Mouse (Mus musculus) myocyte (in vitro differentiated cells): Measurements from ENCODE around the gene Bcl6b.

Experiments
- CEBPB ChIP-seq: IDR thresholded peaks from 2 replicates; pipeline ENCODE4 v1.6.1; 2011; ENCODE audit warnings: mild to moderate bottlenecking, moderate library complexity; ENCODE audit not compliant: poor library complexity, insufficient read depth, severe bottlenecking
- E2F4 ChIP-seq: IDR thresholded peaks from one replicate; pipeline ENCODE4 v1.6.1; 2011; ENCODE audit warnings: mild to moderate bottlenecking, control low read depth, moderate library complexity; ENCODE audit not compliant: insufficient read depth
- MAX ChIP-seq: IDR thresholded peaks from one replicate; pipeline ENCODE4 v1.6.1; 2011; ENCODE audit warnings: low read depth, mild to moderate bottlenecking, control low read depth
- MYOD1 ChIP-seq, 3 experiments: IDR thresholded peaks; one replicate each; pipeline ENCODE4 v1.6.1; 2011; ENCODE audit warnings: control low read depth in 2 of 3, low read depth in 2 of 3, mild to moderate bottlenecking in 2 of 3, moderate library complexity in 1 of 3; ENCODE audit not compliant: insufficient read length in 2 of 3, control insufficient read depth in 1 of 3
- MYOG ChIP-seq, 3 experiments: IDR thresholded peaks; one replicate each; pipeline ENCODE4 v1.6.1; 2011; ENCODE audit warnings: control low read depth in 2 of 3, low read depth in 2 of 3, mild to moderate bottlenecking in 2 of 3; ENCODE audit not compliant: insufficient read length in 2 of 3, control insufficient read depth in 1 of 3, insufficient read depth in 1 of 3
- POLR2A ChIP-seq: IDR thresholded peaks from one replicate; pipeline ENCODE4 v1.6.1; 2011; ENCODE audit warnings: low read depth, mild to moderate bottlenecking, control low read depth, moderate library complexity; ENCODE audit not compliant: insufficient read length
- POLR2AphosphoS2 ChIP-seq: IDR thresholded peaks from one replicate; pipeline ENCODE4 v1.6.1; 2011; ENCODE audit warnings: low read depth, control low read depth; ENCODE audit not compliant: insufficient read length
- REST ChIP-seq: IDR thresholded peaks from one replicate; pipeline ENCODE4 v1.6.1; 2011; ENCODE audit warnings: mild to moderate bottlenecking, control low read depth, moderate library complexity; ENCODE audit not compliant: insufficient read depth, insufficient read length
- SRF ChIP-seq: IDR thresholded peaks from one replicate; pipeline ENCODE4 v1.6.1; 2011; ENCODE audit warnings: low read depth; ENCODE audit not compliant: control insufficient read depth, insufficient read length
- TCF12 ChIP-seq: IDR thresholded peaks from one replicate; pipeline ENCODE4 v1.6.1; 2011; ENCODE audit warnings: mild to moderate bottlenecking, control low read depth; ENCODE audit not compliant: poor library complexity, insufficient read depth, severe bottlenecking
- TCF3 ChIP-seq: IDR thresholded peaks from one replicate; pipeline ENCODE4 v1.6.1; 2011; ENCODE audit warnings: low read depth, control low read depth; ENCODE audit not compliant: insufficient read length
- USF1 ChIP-seq: IDR thresholded peaks from one replicate; pipeline ENCODE4 v1.6.1; 2011; ENCODE audit warnings: low read depth, mild to moderate bottlenecking, control low read depth, moderate library complexity

- no peak for TF ChIP-seq USF1
- no peak for TF ChIP-seq POLR2A
- TF ChIP-seq POLR2AphosphoS2 = no peak
- TF ChIP-seq E2F4 = no peak
- TF ChIP-seq MYOD1 (IDR thresholded peaks at IDR 0.05; ENCODE audit: control insufficient read depth in 1 of 3, insufficient read length in 2 of 3, low read depth in 2 of 3) = no peak
- no peak for TF ChIP-seq MYOG (IDR thresholded peaks at IDR 0.05; ENCODE audit: control insufficient read depth in 1 of 3, insufficient read depth in 1 of 3, insufficient read length in 2 of 3, low read depth in 2 of 3)
- no peak for TF ChIP-seq TCF12
- no peak for TF ChIP-seq SRF
- TF ChIP-seq REST = no peak
- TF ChIP-seq CEBPB = no peak
- no peak for TF ChIP-seq MAX
- TF ChIP-seq TCF3 = no peak
These were observed 9.7 kb downstream of the Bcl6b start for GRCm38 (mm10) chr11:70219873-70220272.
